Mouse (Mus musculus): ENCODE measurements around the gene Mthfsd.

The Mthfsd gene

GRCm38 (mm10) chr8:121122368-121122767 is 14.2 kb upstream of the Mthfsd start:
- DNase-seq (ENCODE audit: low read depth, low spot score) = no peak

GRCm38 (mm10) chr8:121121704-121122103 is 13.5 kb upstream of the Mthfsd start:
- no peak for DNase-seq (ENCODE audit: low read depth, low spot score)

- no peak for DNase-seq (ENCODE audit: low read depth, low spot score)
Observed at GRCm38 (mm10) chr8:121120456-121121419, 12.5 kb upstream of the Mthfsd start.

- DNase-seq (ENCODE audit: low read depth, low spot score) = no peak
Observed at GRCm38 (mm10) chr8:121119635-121120455, 11.7 kb upstream of the Mthfsd start.

GRCm38 (mm10) chr8:121118634-121119420 is 10.6 kb upstream of the Mthfsd start:
- no peak for DNase-seq (ENCODE audit: low read depth, low spot score)

- DNase-seq (ENCODE audit: low read depth, low spot score) = no peak
Observed at GRCm38 (mm10) chr8:121117906-121118305, 9.7 kb upstream of the Mthfsd start.

- no peak for DNase-seq (ENCODE audit: low read depth, low spot score)
Observed at GRCm38 (mm10) chr8:121117186-121117651, 9.0 kb upstream of the Mthfsd start.

GRCm38 (mm10) chr8:121116591-121117185 is 8.5 kb upstream of the Mthfsd start:
- no peak for DNase-seq (ENCODE audit: low read depth, low spot score)

- DNase-seq (ENCODE audit: low read depth, low spot score) = no peak
Observed at GRCm38 (mm10) chr8:121115948-121116347, 7.8 kb upstream of the Mthfsd start, which contains the start of gene Foxc2. Gene Foxc2, plus strand, starts transcription at chr8:121116171.

- DNase-seq (ENCODE audit: low read depth, low spot score) = no peak
Observed at GRCm38 (mm10) chr8:121115136-121115535, 6.9 kb upstream of the Mthfsd start.

GRCm38 (mm10) chr8:121113261-121113660 is 5.1 kb upstream of the Mthfsd start:
- DNase-seq (ENCODE audit: low read depth, low spot score) = peak; percentile 88

GRCm38 (mm10) chr8:121111145-121111907 is 3.1 kb upstream of the Mthfsd start:
- no peak for DNase-seq (ENCODE audit: low read depth, low spot score)

GRCm38 (mm10) chr8:121108657-121109056 is 465 bp upstream of the Mthfsd start:
- DNase-seq (ENCODE audit: low read depth, low spot score) = no peak

GRCm38 (mm10) chr8:121104049-121104818 is 4.0 kb downstream of the Mthfsd start:
- peak; percentile 53 for DNase-seq (ENCODE audit: low read depth, low spot score)

GRCm38 (mm10) chr8:121093496-121093895 is 14.7 kb downstream of the Mthfsd start:
- no peak for DNase-seq (ENCODE audit: low read depth, low spot score)

- DNase-seq (ENCODE audit: low read depth, low spot score) = no peak
Observed at GRCm38 (mm10) chr8:121092627-121093026, 15.6 kb downstream of the Mthfsd start.

- DNase-seq (ENCODE audit: low read depth, low spot score) = no peak
Observed at GRCm38 (mm10) chr8:121092141-121092540, 16.1 kb downstream of the Mthfsd start.

- DNase-seq (ENCODE audit: low read depth, low spot score) = no peak
Observed at GRCm38 (mm10) chr8:121090716-121091115, 17.5 kb downstream of the Mthfsd start.

- no peak for DNase-seq (ENCODE audit: low read depth, low spot score)
Observed at GRCm38 (mm10) chr8:121089631-121090380, 18.4 kb downstream of the Mthfsd start.
